Mouse (Mus musculus) MN1 (cell line): Measurements from ENCODE around the gene Dok3.

Experiments used
- DNase-seq: peaks from one replicate; pipeline ENCODE4 v3.0.0-alpha.2; 2016; ENCODE audit warnings: low spot score

Dok3 gene

GRCm38 (mm10) chr13:55477492-55477891 lies 51.6 kb downstream of the Dok3 start:
- DNase-seq, result no peak

- DNase-seq, result no peak
These were observed 52.8 kb downstream of the Dok3 start for GRCm38 (mm10) chr13:55476256-55476655.

GRCm38 (mm10) chr13:55475750-55476149 lies 53.3 kb downstream of the Dok3 start:
- DNase-seq, result no peak

- peak; percentile 82 for DNase-seq
These were observed 54.5 kb downstream of the Dok3 start for GRCm38 (mm10) chr13:55474621-55475069.

GRCm38 (mm10) chr13:55473961-55474360 lies 55.1 kb downstream of the Dok3 start:
- DNase-seq, result no peak
